Mouse (Mus musculus): Measurements from ENCODE around the gene Cwf19l1. TPM values are rescaled to one million over a fixed set of nuclear protein-coding genes. Genes with fewer than 3 reads are reported as not detected.

The Cwf19l1 gene
- polyA plus RNA-seq, 1 experiment from 2014 or later, result 27.3 TPM

DNA sequence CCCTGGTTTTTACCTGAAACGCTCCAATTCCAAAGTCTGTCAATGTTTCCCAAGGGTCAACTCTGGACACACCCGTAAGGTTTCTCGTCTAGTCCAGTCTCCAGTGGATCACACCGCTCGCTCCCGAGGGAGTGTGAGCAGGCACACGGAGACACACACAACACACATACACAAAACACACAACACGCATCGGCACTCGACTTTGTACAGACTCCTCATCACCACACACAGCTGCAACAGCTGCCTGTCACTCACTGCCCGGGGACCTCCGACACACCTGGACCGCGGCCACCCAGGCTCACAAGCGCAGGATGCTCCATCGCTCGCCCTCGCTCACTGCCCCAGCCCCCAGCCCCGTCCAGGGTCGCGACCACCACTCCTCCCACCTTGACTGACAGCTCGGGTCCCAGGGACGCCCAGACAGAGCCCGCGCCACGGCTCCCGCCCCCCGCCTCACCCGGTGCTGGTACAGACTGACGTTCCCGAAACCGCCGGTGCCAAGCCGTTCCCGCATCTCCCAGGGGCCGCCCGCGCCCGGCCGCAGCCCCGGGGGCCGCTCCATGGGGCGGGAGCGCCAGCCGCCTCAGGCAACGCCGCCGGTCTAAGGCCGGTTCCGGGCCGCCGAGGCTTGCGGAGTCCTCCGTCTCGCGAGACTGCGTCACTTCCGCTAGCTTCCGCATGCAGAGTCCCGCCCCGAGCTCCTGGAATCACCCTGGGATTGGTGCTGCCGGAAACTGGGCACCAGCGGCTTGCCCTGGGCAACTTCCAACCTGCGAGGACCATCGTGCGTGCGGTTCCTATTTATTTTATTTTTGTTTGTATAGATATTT lies 28.6 kb downstream of the Cwf19l1 start, which contains the start of gene Chuk:
TSS of gene Chuk (minus strand) at position 650 of the 830 bp plus-strand sequence.
- H3K27ac ChIP-seq (ENCODE audit: low read length), result peak within 1 kb of the TSS; percentile 45
- H3K27me3 ChIP-seq (replicated peaks; ENCODE audit: control insufficient read depth, insufficient read depth, low read length), result no peaks in the 10 kb centered on the region
- ATAC-seq, result peak; percentile 98
- H3K4me2 ChIP-seq (ENCODE audit: low read depth, low read length), result peak within 1 kb of the TSS; percentile 88
- H3K9me3 ChIP-seq (ENCODE audit: control insufficient read depth, low read length), result no peaks in the 10 kb centered on the region
- 0 out of 2 replicates have a peak, but pooled peaks cover 3% of the 10 kb centered on the region for H3K36me3 ChIP-seq (ENCODE audit: control insufficient read depth, insufficient read depth, low read length)
- H3K4me1 ChIP-seq (ENCODE audit: control insufficient read depth, insufficient read depth, low read length), result peaks cover 9% of the 10 kb centered on the region; the same call in 1 of the 2 replicates
- WGBS, result 1% methylated on average over 67 of the region's 67 CpGs
- H3K4me3 ChIP-seq (ENCODE audit: low read length), result peak within 1 kb of the TSS; percentile 95
- peak within 1 kb of the TSS; percentile 97 for H3K9ac ChIP-seq (ENCODE audit: low read depth, low read length)

DNA sequence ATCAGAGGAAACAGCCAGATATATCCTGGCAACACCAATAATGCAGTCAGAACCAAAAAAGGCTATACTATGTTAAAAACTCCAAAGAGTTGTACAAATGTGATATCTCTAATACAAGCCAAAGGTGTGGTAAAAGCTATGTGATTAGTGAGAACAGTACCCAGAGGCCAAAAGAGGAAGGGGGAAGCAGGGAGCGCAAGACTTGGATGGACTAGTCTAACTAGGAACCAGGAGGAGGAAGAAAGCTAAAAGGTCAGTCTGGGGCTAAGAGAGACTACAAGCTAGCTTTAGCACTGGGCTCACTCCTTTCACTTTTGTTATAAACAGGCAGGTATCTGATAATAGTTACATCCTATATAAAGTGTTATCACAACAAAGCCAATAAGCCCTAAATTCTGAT lies 31.3 kb downstream of the Cwf19l1 start:
- no peak overlapping the region for H3K9ac ChIP-seq (ENCODE audit: low read depth, low read length)
- peaks cover 9% of the 10 kb centered on the region; the same call in 1 of the 2 replicates for H3K4me1 ChIP-seq (ENCODE audit: control insufficient read depth, insufficient read depth, low read length)
- no peaks in the 10 kb centered on the region for H3K9me3 ChIP-seq (ENCODE audit: control insufficient read depth, low read length)
- no peak overlapping the region for H3K27ac ChIP-seq (ENCODE audit: low read length)
- H3K36me3 ChIP-seq (ENCODE audit: control insufficient read depth, insufficient read depth, low read length), result no peaks in the 10 kb centered on the region
- H3K4me2 ChIP-seq (ENCODE audit: low read depth, low read length), result no peak overlapping the region
- H3K27me3 ChIP-seq (replicated peaks; ENCODE audit: control insufficient read depth, insufficient read depth, low read length), result no peaks in the 10 kb centered on the region
- no peak for ATAC-seq
- H3K4me3 ChIP-seq (ENCODE audit: low read length), result no peak overlapping the region
- WGBS, result 94% methylated on average over 1 of the region's 1 CpGs

DNA sequence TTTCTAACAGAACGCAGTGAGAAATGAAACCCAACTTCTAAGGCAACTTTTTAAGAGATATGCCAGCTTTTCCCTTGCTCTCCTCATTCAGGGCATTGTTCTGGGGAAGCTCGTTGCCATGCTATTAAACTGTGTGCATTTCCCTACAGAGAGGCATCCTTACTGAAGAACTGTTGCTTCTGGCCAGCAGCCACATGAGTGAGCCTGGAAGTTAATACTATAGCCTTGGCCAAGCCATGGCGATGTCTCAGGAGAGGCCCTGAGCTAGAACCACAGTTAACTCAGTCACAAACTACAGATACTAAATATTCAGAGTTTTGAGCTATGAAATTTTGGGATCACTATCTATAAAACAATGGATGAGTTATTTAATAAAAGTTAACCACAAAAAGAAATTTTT lies 32.7 kb downstream of the Cwf19l1 start:
- Histone ChIP-seq H3K9me3 (ENCODE audit: control insufficient read depth, low read length) (no peaks in the 10 kb centered on the region), H3K9ac (ENCODE audit: low read depth, low read length) (no peak overlapping the region), H3K4me3 (ENCODE audit: low read length) (no peak overlapping the region), H3K27ac (ENCODE audit: low read length) (no peak overlapping the region), H3K4me1 (ENCODE audit: control insufficient read depth, insufficient read depth, low read length) (peaks cover 8% of the 10 kb centered on the region; the same call in 1 of the 2 replicates), H3K36me3 (ENCODE audit: control insufficient read depth, insufficient read depth, low read length) (no peaks in the 10 kb centered on the region), H3K4me2 (ENCODE audit: low read depth, low read length) (no peak overlapping the region), H3K27me3 (replicated peaks; ENCODE audit: control insufficient read depth, insufficient read depth, low read length) (no peaks in the 10 kb centered on the region)
- ATAC-seq, result no peak
- 89% methylated on average over 3 of the region's 3 CpGs for WGBS

DNA sequence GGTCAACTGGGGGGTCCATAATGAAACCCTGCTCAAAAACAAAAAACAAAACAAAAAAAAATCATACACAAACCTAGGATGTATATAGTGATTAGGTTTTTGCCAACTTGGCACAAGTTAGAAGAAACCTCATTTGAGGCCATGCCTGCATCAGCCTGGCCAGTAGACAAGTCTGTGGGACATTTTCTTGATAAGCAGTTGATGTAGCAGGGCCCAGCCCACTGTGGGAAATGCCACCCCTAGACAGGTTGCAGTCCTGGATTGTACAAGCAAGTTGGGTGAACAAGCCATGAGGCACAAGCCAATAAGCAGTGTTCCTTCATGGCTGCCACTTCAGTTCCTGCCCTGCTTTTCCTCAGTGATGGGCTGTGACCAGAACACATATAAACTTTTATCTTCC lies 34.8 kb downstream of the Cwf19l1 start:
- Histone ChIP-seq H3K27ac (ENCODE audit: low read length) (no peak overlapping the region), H3K36me3 (ENCODE audit: control insufficient read depth, insufficient read depth, low read length) (peaks cover 7% of the 10 kb centered on the region), H3K9ac (ENCODE audit: low read depth, low read length) (no peak overlapping the region), H3K4me3 (ENCODE audit: low read length) (no peak overlapping the region), H3K9me3 (ENCODE audit: control insufficient read depth, low read length) (no peaks in the 10 kb centered on the region), H3K27me3 (replicated peaks; ENCODE audit: control insufficient read depth, insufficient read depth, low read length) (no peaks in the 10 kb centered on the region), H3K4me2 (ENCODE audit: low read depth, low read length) (no peak overlapping the region), H3K4me1 (ENCODE audit: control insufficient read depth, insufficient read depth, low read length) (no peaks in the 10 kb centered on the region)
- ATAC-seq, result no peak

DNA sequence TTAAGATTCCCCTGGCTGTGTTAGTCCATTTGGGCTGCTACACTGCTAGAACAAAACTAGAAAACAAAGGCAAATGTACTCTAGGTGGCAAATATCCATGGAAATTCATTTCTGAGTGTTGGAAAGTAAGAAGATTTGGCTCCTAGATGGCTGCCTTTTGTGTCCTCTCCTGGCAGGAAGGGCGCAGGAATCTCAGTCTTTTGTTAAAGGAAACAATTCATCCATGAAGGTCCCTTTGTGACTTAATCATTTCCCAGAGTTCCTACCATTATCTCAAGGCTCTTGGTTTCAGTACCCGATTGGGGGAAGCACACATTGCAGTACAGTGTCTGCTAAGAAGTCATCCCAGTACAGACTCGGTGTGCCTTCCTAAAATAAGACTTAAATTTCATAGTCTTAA lies 49.4 kb downstream of the Cwf19l1 start:
- Histone ChIP-seq H3K4me2 (ENCODE audit: low read depth, low read length) (no peak overlapping the region), H3K4me1 (ENCODE audit: control insufficient read depth, insufficient read depth, low read length) (no peaks in the 10 kb centered on the region), H3K27me3 (replicated peaks; ENCODE audit: control insufficient read depth, insufficient read depth, low read length) (no peaks in the 10 kb centered on the region), H3K9ac (ENCODE audit: low read depth, low read length) (no peak overlapping the region), H3K9me3 (ENCODE audit: control insufficient read depth, low read length) (no peaks in the 10 kb centered on the region), H3K36me3 (ENCODE audit: control insufficient read depth, insufficient read depth, low read length) (0 out of 2 replicates have a peak, but pooled peaks cover 2% of the 10 kb centered on the region), H3K27ac (ENCODE audit: low read length) (no peak overlapping the region), H3K4me3 (ENCODE audit: low read length) (no peak overlapping the region)
- WGBS, result 72% methylated on average over 3 of the region's 3 CpGs
- ATAC-seq, result no peak

DNA sequence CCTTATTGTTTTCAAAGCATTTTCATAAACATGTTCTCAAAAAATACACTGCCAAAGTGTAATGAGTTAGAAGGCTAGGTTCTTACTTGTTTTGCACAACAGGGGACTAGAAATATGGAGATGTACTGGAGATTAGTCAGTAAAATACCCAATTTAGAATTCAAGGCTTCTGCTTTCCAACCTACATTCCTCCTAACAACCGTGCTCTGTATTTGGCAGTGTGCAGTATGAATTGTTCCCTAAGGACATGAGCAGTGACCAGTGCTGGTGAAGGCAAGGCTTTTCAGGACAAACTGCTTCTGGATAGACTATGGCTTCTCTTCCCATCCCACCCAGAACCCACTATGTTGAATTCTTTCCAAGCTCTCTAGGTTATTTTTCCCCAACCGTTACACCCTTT lies 54.8 kb downstream of the Cwf19l1 start:
- H3K27me3 ChIP-seq (replicated peaks; ENCODE audit: control insufficient read depth, insufficient read depth, low read length), result no peaks in the 10 kb centered on the region
- no peaks in the 10 kb centered on the region for H3K9me3 ChIP-seq (ENCODE audit: control insufficient read depth, low read length)
- H3K27ac ChIP-seq (ENCODE audit: low read length), result no peak overlapping the region
- ATAC-seq, result no peak
- H3K9ac ChIP-seq (ENCODE audit: low read depth, low read length), result no peak overlapping the region
- H3K36me3 ChIP-seq (ENCODE audit: control insufficient read depth, insufficient read depth, low read length), result peaks cover 5% of the 10 kb centered on the region; the same call in 1 of the 2 replicates
- no peak overlapping the region for H3K4me3 ChIP-seq (ENCODE audit: low read length)
- WGBS, result 83% methylated on average over 2 of the region's 2 CpGs
- no peak overlapping the region for H3K4me2 ChIP-seq (ENCODE audit: low read depth, low read length)
- H3K4me1 ChIP-seq (ENCODE audit: control insufficient read depth, insufficient read depth, low read length), result no peaks in the 10 kb centered on the region

- H3K4me1 ChIP-seq (ENCODE audit: control insufficient read depth, insufficient read depth, low read length), result no peaks in the 10 kb centered on the region
- no peaks in the 10 kb centered on the region for H3K27me3 ChIP-seq (replicated peaks; ENCODE audit: control insufficient read depth, insufficient read depth, low read length)
- WGBS, result 97% methylated on average over 2 of the region's 2 CpGs
- no peak overlapping the region for H3K9ac ChIP-seq (ENCODE audit: low read depth, low read length)
- no peak overlapping the region for H3K27ac ChIP-seq (ENCODE audit: low read length)
- peaks cover 5% of the 10 kb centered on the region; the same call in 1 of the 2 replicates for H3K36me3 ChIP-seq (ENCODE audit: control insufficient read depth, insufficient read depth, low read length)
- H3K9me3 ChIP-seq (ENCODE audit: control insufficient read depth, low read length), result no peaks in the 10 kb centered on the region
- H3K4me3 ChIP-seq (ENCODE audit: low read length), result no peak overlapping the region
- ATAC-seq, result no peak
- no peak overlapping the region for H3K4me2 ChIP-seq (ENCODE audit: low read depth, low read length)
Measured at GRCm38 (mm10) chr19:44080023-44080422, 55.7 kb downstream of the Cwf19l1 start.

GRCm38 (mm10) chr19:44077024-44077423 lies 58.7 kb downstream of the Cwf19l1 start:
- WGBS, result 91% methylated on average over 4 of the region's 4 CpGs
- no peak for ATAC-seq
- H3K4me3 ChIP-seq (ENCODE audit: low read length), result no peak overlapping the region
- no peaks in the 10 kb centered on the region for H3K9me3 ChIP-seq (ENCODE audit: control insufficient read depth, low read length)
- H3K27ac ChIP-seq (ENCODE audit: low read length), result no peak overlapping the region
- no peak overlapping the region for H3K4me2 ChIP-seq (ENCODE audit: low read depth, low read length)
- peaks cover 5% of the 10 kb centered on the region; the same call in 1 of the 2 replicates for H3K36me3 ChIP-seq (ENCODE audit: control insufficient read depth, insufficient read depth, low read length)
- no peaks in the 10 kb centered on the region for H3K27me3 ChIP-seq (replicated peaks; ENCODE audit: control insufficient read depth, insufficient read depth, low read length)
- no peaks in the 10 kb centered on the region for H3K4me1 ChIP-seq (ENCODE audit: control insufficient read depth, insufficient read depth, low read length)
- H3K9ac ChIP-seq (ENCODE audit: low read depth, low read length), result no peak overlapping the region

DNA sequence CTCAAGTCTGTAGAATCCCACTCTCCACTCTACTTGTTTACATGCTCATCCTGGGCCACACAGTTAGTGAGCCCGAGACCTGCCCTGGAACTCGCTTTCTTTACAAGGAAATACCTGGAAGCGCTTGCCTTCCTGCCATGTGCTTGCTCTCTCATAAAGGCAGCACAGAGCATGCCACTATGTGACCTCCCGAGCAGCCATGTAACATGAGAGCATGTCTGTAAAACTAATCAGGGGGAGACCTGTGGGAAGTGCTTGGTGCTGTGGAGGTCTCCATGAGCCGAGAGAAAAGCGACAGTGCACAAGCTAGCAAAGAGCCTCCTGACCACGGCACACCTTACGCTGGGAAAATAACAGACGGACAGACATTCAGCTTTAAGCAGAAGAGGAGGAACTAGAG lies 59.2 kb downstream of the Cwf19l1 start:
- no peak for ATAC-seq
- WGBS, result 80% methylated on average over 9 of the region's 9 CpGs
- no peak overlapping the region for H3K4me2 ChIP-seq (ENCODE audit: low read depth, low read length)

More for the DNA sequence above, 59.2 kb downstream of the Cwf19l1 start:
- Histone ChIP-seq H3K4me1 (ENCODE audit: control insufficient read depth, insufficient read depth, low read length) (no peaks in the 10 kb centered on the region), H3K27ac (ENCODE audit: low read length) (no peak overlapping the region), H3K36me3 (ENCODE audit: control insufficient read depth, insufficient read depth, low read length) (peaks cover 5% of the 10 kb centered on the region; the same call in 1 of the 2 replicates), H3K4me3 (ENCODE audit: low read length) (no peak overlapping the region), H3K9ac (ENCODE audit: low read depth, low read length) (no peak overlapping the region), H3K9me3 (ENCODE audit: control insufficient read depth, low read length) (no peaks in the 10 kb centered on the region), H3K27me3 (replicated peaks; ENCODE audit: control insufficient read depth, insufficient read depth, low read length) (no peaks in the 10 kb centered on the region)
